Mouse (Mus musculus) granulocyte monocyte progenitor cell, adult 5-6 weeks (primary cell): ENCODE data around the gene Dusp14. TPM values are rescaled to one million over a fixed set of nuclear protein-coding genes. Genes with fewer than 3 reads are reported as not detected.
A peak's percentile ranks its signal among the peaks of the same experiment; 100 is the strongest.

Experiments
- ATAC-seq: replicated peaks from 2 replicates; pipeline ENCODE4 v1.8.0; 2016; ENCODE audit warnings: mild to moderate bottlenecking, moderate TSS enrichment, inconsistent platforms; ENCODE audit not compliant: poor library complexity, severe bottlenecking
- total RNA-seq, 2 experiments: library from RNA; stranded (forward) in 1 of 2; stranded (reverse) in 1 of 2; fragments of 200-712, 200-1000 nt in 1 of 2; fragments of >200 nt in 1 of 2; fragmentation: Nextera tagmentation in 1 of 2; gene quantifications; 2 replicates each; pipeline ENCODE4 v1.2.3; 2014 to 2017

Dusp14 gene
- total RNA-seq, 2 experiments from 2014 or later = 0.31 TPM; not detected in 1

GRCm38 (mm10) chr11:84067720-84068190, 1.3 kb downstream of the Dusp14 start:
- ATAC-seq = no peak

- no peak for ATAC-seq
Observed at GRCm38 (mm10) chr11:84066927-84067645, 2.0 kb downstream of the Dusp14 start.

GRCm38 (mm10) chr11:84066071-84066481, 3.0 kb downstream of the Dusp14 start:
- peak; percentile 23; the same call in 1 of the 2 replicates for ATAC-seq

GRCm38 (mm10) chr11:84063631-84064209, 5.3 kb downstream of the Dusp14 start:
- no peak for ATAC-seq

GRCm38 (mm10) chr11:84062805-84063204, 6.3 kb downstream of the Dusp14 start:
- ATAC-seq = no peak

- no peak for ATAC-seq
Observed at GRCm38 (mm10) chr11:84061881-84062280, 7.2 kb downstream of the Dusp14 start.

- no peak for ATAC-seq
Observed at GRCm38 (mm10) chr11:84060635-84061034, 8.4 kb downstream of the Dusp14 start.

- ATAC-seq = no peak
Observed at GRCm38 (mm10) chr11:84059784-84060183, 9.3 kb downstream of the Dusp14 start.

- no peak for ATAC-seq
Observed at GRCm38 (mm10) chr11:84057418-84057817, 11.6 kb downstream of the Dusp14 start.

- no peak for ATAC-seq
Observed at GRCm38 (mm10) chr11:84053524-84054163, 15.4 kb downstream of the Dusp14 start.

- ATAC-seq = no peak
Observed at GRCm38 (mm10) chr11:84053055-84053454, 16.0 kb downstream of the Dusp14 start.

GRCm38 (mm10) chr11:84048411-84048810, 20.6 kb downstream of the Dusp14 start:
- no peak for ATAC-seq

GRCm38 (mm10) chr11:84047270-84047669, 21.8 kb downstream of the Dusp14 start:
- no peak for ATAC-seq

- no peak for ATAC-seq
Observed at GRCm38 (mm10) chr11:84044988-84045387, 24.1 kb downstream of the Dusp14 start.

- no peak for ATAC-seq
Observed at GRCm38 (mm10) chr11:84042808-84043762, 26.0 kb downstream of the Dusp14 start.

- ATAC-seq = no peak
Observed at GRCm38 (mm10) chr11:84040621-84041020, 28.4 kb downstream of the Dusp14 start.

- ATAC-seq = no peak
Observed at GRCm38 (mm10) chr11:84033671-84034070, 35.4 kb downstream of the Dusp14 start.

GRCm38 (mm10) chr11:84032559-84032958, 36.5 kb downstream of the Dusp14 start:
- ATAC-seq = peak; percentile 48

- no peak for ATAC-seq
Observed at GRCm38 (mm10) chr11:84031971-84032370, 37.1 kb downstream of the Dusp14 start.
